Mouse (Mus musculus) neural tube, embryonic 15.5 days (tissue): ENCODE measurements around the gene Gtdc1. TPM values are rescaled to one million over a fixed set of nuclear protein-coding genes. Genes with fewer than 3 reads are reported as not detected.

Experiments used
- ATAC-seq: fragments of 200-750 bp; cut with Nextera tagmentation; 2 replicates; pipeline ENCODE4 v1.8.0; 2017; ENCODE audit warnings: mild to moderate bottlenecking, moderate TSS enrichment, moderate library complexity; ENCODE audit not compliant: low FRiP score
- H3K27ac ChIP-seq: fragments of 300-500 bp; sonication (generic); replicated peaks from 2 replicates; pipeline ENCODE4 v1.5.1; 2015; ENCODE audit warnings: mild to moderate bottlenecking, inconsistent platforms
- H3K27me3 ChIP-seq: fragments of 300-500 bp; sonication (generic); replicated peaks from 2 replicates; pipeline ENCODE4 v1.6.1; 2015; ENCODE audit warnings: inconsistent platforms
- H3K36me3 ChIP-seq: fragments of 300-500 bp; sonication (generic); 2 replicates; pipeline ENCODE4 v1.6.1; 2015; ENCODE audit warnings: inconsistent platforms
- H3K4me1 ChIP-seq: fragments of 300-500 bp; sonication (generic); 2 replicates; pipeline ENCODE4 v1.6.1; 2015; ENCODE audit warnings: inconsistent platforms
- H3K4me2 ChIP-seq: fragments of 300-500 bp; sonication (generic); 2 replicates; pipeline ENCODE4 v1.6.1; 2015; ENCODE audit warnings: inconsistent platforms, mild to moderate bottlenecking, moderate library complexity
- H3K4me3 ChIP-seq: fragments of 300-500 bp; sonication (generic); replicated peaks from 2 replicates; pipeline ENCODE4 v1.5.1; 2015; ENCODE audit warnings: mild to moderate bottlenecking, inconsistent platforms
- H3K9ac ChIP-seq: fragments of 300-500 bp; sonication (generic); replicated peaks from 2 replicates; pipeline ENCODE4 v1.6.1; 2015; ENCODE audit warnings: mild to moderate bottlenecking, inconsistent platforms
- H3K9me3 ChIP-seq: fragments of 300-500 bp; sonication (generic); replicated peaks from 2 replicates; pipeline ENCODE4 v1.6.1; 2016; ENCODE audit warnings: inconsistent platforms
- WGBS: fragments of 180-500 bp; shearing (Covaris S2); methylation state at CpG from one replicate; pipeline ENCODE4 v1.1.7; 2015; ENCODE audit warnings: mixed read lengths; 5-methylcytosine and 5-hydroxymethylcytosine counted together
- polyA plus RNA-seq: library from polyadenylated mRNA; unstranded; fragments of >200 nt; fragmentation: Nextera tagmentation; extraction: Ambion mirVana; gene quantifications from 2 replicates; pipeline ENCODE4 v1.2.1, GENCODE M21; 2015

The Gtdc1 gene
- 19.7 and 24.2 TPM in 2 replicates for polyA plus RNA-seq

- Histone ChIP-seq H3K4me1 (peaks cover 8% of the 10 kb centered on the region), H3K9me3 (no peaks in the 10 kb centered on the region), H3K27me3 (no peaks in the 10 kb centered on the region), H3K4me2 (peak within 1 kb of the TSS; percentile 77), H3K27ac (peak within 1 kb of the TSS; percentile 95), H3K9ac (peak within 1 kb of the TSS; percentile 89), H3K4me3 (peak within 1 kb of the TSS; percentile 66), H3K36me3 (no peaks in the 10 kb centered on the region)
- ATAC-seq = peak; percentile 74
- WGBS = 0% methylated on average over 24 of the region's 27 CpGs
Measured at GRCm38 (mm10) chr2:44927482-44927811, at the start of gene Gtdc1. TSS of gene Gtdc1 (minus strand) at chr2:44927657.

DNA sequence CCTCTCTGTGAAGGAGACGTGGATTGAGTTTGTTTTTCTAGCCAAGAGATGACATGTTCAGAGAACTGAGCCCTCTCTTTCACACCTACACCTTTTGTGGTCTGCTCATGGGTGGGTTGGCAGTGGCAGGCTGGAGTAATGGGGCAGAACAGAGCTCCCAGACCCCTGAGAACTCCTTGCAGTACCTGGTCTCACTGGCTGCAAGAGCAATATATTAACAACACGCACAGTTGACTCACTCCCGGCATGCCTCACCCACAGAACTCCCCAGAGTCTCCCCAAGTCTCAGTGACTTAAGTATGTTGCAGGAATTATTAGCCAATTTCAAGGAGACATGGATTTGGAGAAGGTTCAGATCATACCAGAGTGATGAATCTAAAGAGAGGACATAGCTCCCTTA, 49.6 kb upstream of the Gtdc1 start:
- no peak overlapping the region for H3K4me3 ChIP-seq
- H3K4me2 ChIP-seq = no peak overlapping the region
- ATAC-seq = no peak
- no peaks in the 10 kb centered on the region for H3K9me3 ChIP-seq
- no peak overlapping the region for H3K9ac ChIP-seq
- H3K4me1 ChIP-seq = peaks cover 14% of the 10 kb centered on the region
- WGBS = 64% methylated on average over 3 of the region's 3 CpGs
- no peaks in the 10 kb centered on the region for H3K36me3 ChIP-seq
- no peaks in the 10 kb centered on the region for H3K27me3 ChIP-seq
- H3K27ac ChIP-seq = no peak overlapping the region

- 55% methylated on average over 4 of the region's 4 CpGs for WGBS
- Histone ChIP-seq H3K27me3 (no peaks in the 10 kb centered on the region), H3K4me3 (no peak overlapping the region), H3K36me3 (no peaks in the 10 kb centered on the region), H3K9me3 (no peaks in the 10 kb centered on the region), H3K9ac (no peak overlapping the region), H3K4me2 (no peak overlapping the region), H3K4me1 (peaks cover 14% of the 10 kb centered on the region), H3K27ac (no peak overlapping the region)
- ATAC-seq = no peak
Measured at GRCm38 (mm10) chr2:44976484-44976883, 49.0 kb upstream of the Gtdc1 start.

DNA sequence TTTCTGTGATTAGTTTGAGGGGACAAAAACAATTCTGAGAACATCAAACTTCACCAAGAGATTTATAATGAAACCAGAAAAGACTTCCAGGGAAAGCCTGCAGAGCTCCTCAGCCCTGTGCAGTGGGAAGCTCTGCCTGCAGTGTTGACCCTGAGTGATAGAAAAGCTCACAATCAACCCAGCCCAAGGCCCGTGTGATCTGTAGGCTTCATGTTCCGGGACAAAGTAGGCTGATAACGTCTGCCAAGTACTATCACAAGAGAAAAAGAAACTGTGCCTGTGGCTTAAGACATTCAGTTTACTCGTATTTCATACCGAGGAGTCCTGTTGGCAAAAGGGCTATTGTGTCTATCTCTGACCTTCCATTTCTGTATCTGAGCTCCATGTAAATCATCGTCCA, 46.4 kb upstream of the Gtdc1 start:
- no peaks in the 10 kb centered on the region for H3K36me3 ChIP-seq
- H3K9me3 ChIP-seq = no peaks in the 10 kb centered on the region
- no peak overlapping the region for H3K4me2 ChIP-seq
- ATAC-seq = no peak
- WGBS = 95% methylated on average over 6 of the region's 6 CpGs
- no peak overlapping the region for H3K4me3 ChIP-seq
- no peaks in the 10 kb centered on the region for H3K27me3 ChIP-seq
- no peak overlapping the region for H3K27ac ChIP-seq
- H3K9ac ChIP-seq = no peak overlapping the region
- H3K4me1 ChIP-seq = peaks cover 4% of the 10 kb centered on the region; the same call in 1 of the 2 replicates

GRCm38 (mm10) chr2:44970087-44970646, 42.7 kb upstream of the Gtdc1 start:
- H3K4me2 ChIP-seq = no peak overlapping the region
- 89% methylated on average over 6 of the region's 6 CpGs for WGBS
- no peaks in the 10 kb centered on the region for H3K4me1 ChIP-seq
- no peak for ATAC-seq
- H3K27ac ChIP-seq = no peak overlapping the region
- no peaks in the 10 kb centered on the region for H3K36me3 ChIP-seq
- H3K9me3 ChIP-seq = no peaks in the 10 kb centered on the region
- H3K4me3 ChIP-seq = no peak overlapping the region
- no peaks in the 10 kb centered on the region for H3K27me3 ChIP-seq
- H3K9ac ChIP-seq = no peak overlapping the region

GRCm38 (mm10) chr2:44969640-44970039, 42.2 kb upstream of the Gtdc1 start:
- no peak overlapping the region for H3K4me2 ChIP-seq
- H3K4me3 ChIP-seq = no peak overlapping the region
- H3K9me3 ChIP-seq = no peaks in the 10 kb centered on the region
- H3K27me3 ChIP-seq = no peaks in the 10 kb centered on the region
- no peaks in the 10 kb centered on the region for H3K36me3 ChIP-seq
- H3K4me1 ChIP-seq = no peaks in the 10 kb centered on the region
- H3K27ac ChIP-seq = no peak overlapping the region
- no peak overlapping the region for H3K9ac ChIP-seq
- no peak for ATAC-seq
- WGBS = 98% methylated on average over 1 of the region's 1 CpGs

- no peaks in the 10 kb centered on the region for H3K27me3 ChIP-seq
- H3K9ac ChIP-seq = no peak overlapping the region
- WGBS = 95% methylated on average over 2 of the region's 2 CpGs
- no peaks in the 10 kb centered on the region for H3K9me3 ChIP-seq
- no peaks in the 10 kb centered on the region for H3K4me1 ChIP-seq
- H3K4me2 ChIP-seq = no peak overlapping the region
- no peak overlapping the region for H3K4me3 ChIP-seq
- ATAC-seq = no peak
- H3K36me3 ChIP-seq = no peaks in the 10 kb centered on the region
- H3K27ac ChIP-seq = no peak overlapping the region
Measured at GRCm38 (mm10) chr2:44969226-44969625, 41.8 kb upstream of the Gtdc1 start.

GRCm38 (mm10) chr2:44965834-44966555, 38.5 kb upstream of the Gtdc1 start:
- H3K27ac ChIP-seq = no peak overlapping the region
- no peaks in the 10 kb centered on the region for H3K36me3 ChIP-seq
- no peaks in the 10 kb centered on the region for H3K4me1 ChIP-seq
- H3K4me2 ChIP-seq = no peak overlapping the region
- 61% methylated on average over 2 of the region's 2 CpGs for WGBS
- no peaks in the 10 kb centered on the region for H3K9me3 ChIP-seq
- no peaks in the 10 kb centered on the region for H3K27me3 ChIP-seq
- H3K4me3 ChIP-seq = no peak overlapping the region
- no peak for ATAC-seq
- H3K9ac ChIP-seq = no peak overlapping the region

DNA sequence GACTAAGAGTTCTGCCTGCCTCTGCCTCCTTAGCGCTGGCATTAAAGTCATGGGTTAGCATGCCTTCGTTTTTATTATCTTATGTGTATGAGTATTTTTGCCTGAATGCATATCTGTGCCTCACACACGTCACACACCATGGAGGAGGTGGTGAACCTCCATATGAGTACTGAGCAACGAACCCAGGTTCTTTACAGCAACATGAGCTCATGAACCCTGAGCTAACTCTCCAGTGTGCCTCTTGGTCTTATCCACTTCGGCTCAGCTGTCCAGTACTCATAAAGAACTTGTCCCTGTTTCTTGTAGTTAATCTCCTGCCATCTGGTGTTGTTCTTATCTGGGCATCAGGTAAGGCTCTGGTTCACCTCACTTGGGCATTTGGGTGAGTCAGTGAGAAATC, 35.2 kb upstream of the Gtdc1 start:
- WGBS = 94% methylated on average over 5 of the region's 5 CpGs
- Histone ChIP-seq H3K9ac (no peak overlapping the region), H3K27me3 (no peaks in the 10 kb centered on the region), H3K4me1 (no peaks in the 10 kb centered on the region), H3K9me3 (no peaks in the 10 kb centered on the region), H3K4me3 (no peak overlapping the region), H3K27ac (no peak overlapping the region), H3K4me2 (no peak overlapping the region), H3K36me3 (no peaks in the 10 kb centered on the region)
- no peak for ATAC-seq

- Histone ChIP-seq H3K9ac (no peak overlapping the region), H3K27me3 (no peaks in the 10 kb centered on the region), H3K4me2 (no peak overlapping the region), H3K36me3 (no peaks in the 10 kb centered on the region), H3K4me1 (no peaks in the 10 kb centered on the region), H3K9me3 (no peaks in the 10 kb centered on the region), H3K27ac (no peak overlapping the region), H3K4me3 (no peak overlapping the region)
- ATAC-seq = no peak
- 88% methylated on average over 4 of the region's 4 CpGs for WGBS
Measured at GRCm38 (mm10) chr2:44961192-44961591, 33.7 kb upstream of the Gtdc1 start.

- no peaks in the 10 kb centered on the region for H3K4me1 ChIP-seq
- H3K27me3 ChIP-seq = no peaks in the 10 kb centered on the region
- no peaks in the 10 kb centered on the region for H3K36me3 ChIP-seq
- no peaks in the 10 kb centered on the region for H3K9me3 ChIP-seq
- no peak for ATAC-seq
- H3K27ac ChIP-seq = no peak overlapping the region
- no peak overlapping the region for H3K9ac ChIP-seq
- no peak overlapping the region for H3K4me2 ChIP-seq
- H3K4me3 ChIP-seq = no peak overlapping the region
- WGBS = 90% methylated on average over 3 of the region's 3 CpGs
Measured at GRCm38 (mm10) chr2:44960561-44960960, 33.1 kb upstream of the Gtdc1 start.

DNA sequence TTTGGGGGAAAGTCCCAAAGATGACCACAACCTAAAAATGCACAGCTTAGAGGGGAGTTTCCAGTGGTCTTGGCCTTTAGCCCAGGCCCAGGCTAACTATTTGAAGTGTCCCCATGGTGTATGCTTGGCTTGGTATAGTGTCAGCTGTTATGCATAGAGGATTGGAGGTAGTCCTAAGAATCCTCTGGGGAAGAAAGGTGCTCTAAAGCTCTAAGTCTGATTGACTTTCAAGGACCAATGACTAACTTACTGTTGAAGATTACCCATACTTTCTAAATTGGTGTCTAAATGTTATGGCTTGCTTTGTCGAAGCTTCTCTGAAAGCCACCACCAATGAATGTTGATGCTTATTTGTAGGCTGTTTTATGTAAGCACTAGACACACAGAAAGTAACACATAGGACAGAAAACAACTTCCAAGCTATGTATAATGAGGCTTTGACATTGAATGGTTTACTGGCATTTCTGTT, 29.9 kb upstream of the Gtdc1 start:
- no peaks in the 10 kb centered on the region for H3K36me3 ChIP-seq
- no peak overlapping the region for H3K4me2 ChIP-seq
- no peak overlapping the region for H3K4me3 ChIP-seq
- H3K9ac ChIP-seq = no peak overlapping the region
- no peaks in the 10 kb centered on the region for H3K9me3 ChIP-seq
- no peaks in the 10 kb centered on the region for H3K4me1 ChIP-seq
- 91% methylated on average over 1 of the region's 1 CpGs for WGBS
- H3K27me3 ChIP-seq = no peaks in the 10 kb centered on the region
- no peak for ATAC-seq
- no peak overlapping the region for H3K27ac ChIP-seq
